Mouse (Mus musculus) liver, embryonic 14.5 days (tissue): ENCODE data around the gene Slc26a9.

Experiments
- CTCF ChIP-seq: IDR thresholded peaks from 2 replicates; pipeline ENCODE4 v1.5.1; 2016; ENCODE audit warnings: antibody characterized with exemption, low read depth, control low read depth
- EP300 ChIP-seq: IDR thresholded peaks from 2 replicates; pipeline ENCODE4 v1.6.1; 2016; ENCODE audit warnings: antibody characterized with exemption, low read depth

- TF ChIP-seq CTCF (no peak), EP300 (no peak)
Measured at GRCm38 (mm10) chr1:131797202-131797909, 53.5 kb downstream of the Slc26a9 start, which contains the start of gene Pm20d1.
